Mouse (Mus musculus) liver, embryonic 16.5 days (tissue): Measurements from ENCODE around the gene A930004D18Rik. TPM values are rescaled to one million over a fixed set of nuclear protein-coding genes. Genes with fewer than 3 reads are reported as not detected.

Experiments
- ATAC-seq: fragments of 200-750 bp; cut with Nextera tagmentation; 2 replicates; pipeline ENCODE4 v1.8.0; 2017; ENCODE audit warnings: low read depth, mild to moderate bottlenecking, moderate number of reproducible peaks, moderate library complexity
- H3K27ac ChIP-seq: fragments of 300-500 bp; sonication (generic); 2 replicates; pipeline ENCODE4 v1.5.1; 2014; ENCODE audit warnings: mild to moderate bottlenecking, low read length
- H3K27me3 ChIP-seq: fragments of 300-500 bp; sonication (generic); 2 replicates; pipeline ENCODE4 v1.6.1; 2014; ENCODE audit warnings: low read depth, low read length, mixed read lengths; ENCODE audit not compliant: control insufficient read depth, insufficient read depth
- H3K36me3 ChIP-seq: fragments of 300-500 bp; sonication (generic); 2 replicates; pipeline ENCODE4 v1.6.1; 2014; ENCODE audit warnings: mild to moderate bottlenecking; ENCODE audit not compliant: control insufficient read depth, insufficient read depth
- H3K4me1 ChIP-seq: fragments of 300-500 bp; sonication (generic); 2 replicates; pipeline ENCODE4 v1.6.1; 2014; ENCODE audit warnings: low read depth, low read length, mixed read lengths; ENCODE audit not compliant: control insufficient read depth
- H3K4me2 ChIP-seq: fragments of 300-500 bp; sonication (generic); 2 replicates; pipeline ENCODE4 v1.6.1; 2014; ENCODE audit warnings: low read depth, low read length, mixed read lengths
- H3K4me3 ChIP-seq: fragments of 300-500 bp; sonication (generic); 2 replicates; pipeline ENCODE4 v1.5.1; 2014; ENCODE audit warnings: low read depth, mild to moderate bottlenecking, low read length
- H3K9ac ChIP-seq: fragments of 300-500 bp; sonication (generic); 2 replicates; pipeline ENCODE4 v1.6.1; 2014; ENCODE audit warnings: low read depth, low read length
- H3K9me3 ChIP-seq: fragments of 300-500 bp; sonication (generic); replicated peaks from 2 replicates; pipeline ENCODE4 v1.6.1; 2016; ENCODE audit warnings: low read length; ENCODE audit not compliant: control insufficient read depth
- WGBS: fragments of 180-500 bp; shearing (Covaris S2); extraction: QIAGEN DNeasy Blood & Tissue Kit; methylation state at CpG from one replicate; pipeline ENCODE4 v1.1.7; 2014; ENCODE audit not compliant: insufficient replicate concordance; 5-methylcytosine and 5-hydroxymethylcytosine counted together
- polyA plus RNA-seq: library from polyadenylated mRNA; unstranded; fragments of >200 nt; fragmentation: Nextera tagmentation; extraction: Ambion mirVana; gene quantifications from 2 replicates; pipeline ENCODE4 v1.2.1, GENCODE M21; 2015

The A930004D18Rik gene
- polyA plus RNA-seq, 1 experiment from 2014 or later, result 1.4 TPM

DNA sequence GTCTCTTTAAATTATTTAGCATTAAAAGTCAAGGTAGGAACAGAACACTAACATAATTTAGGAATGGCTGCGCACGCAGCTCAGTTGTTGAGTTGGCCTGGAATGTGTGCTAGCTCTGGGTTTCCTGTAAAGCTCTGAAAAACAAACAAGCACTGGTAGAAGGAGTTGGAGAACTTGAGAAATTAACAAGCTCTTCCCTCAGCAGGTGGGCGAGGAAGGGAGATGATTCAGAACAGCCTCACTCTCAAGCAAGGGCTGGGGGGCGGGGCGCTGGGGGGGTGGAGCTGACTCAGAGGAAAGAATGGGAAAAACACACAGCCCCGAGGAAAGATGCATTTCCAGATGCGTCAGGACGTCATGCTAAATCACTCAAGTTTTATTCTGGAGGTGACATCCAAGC lies 32.4 kb downstream of the A930004D18Rik start:
- Histone ChIP-seq H3K27ac (no peak overlapping the region), H3K4me2 (no peak overlapping the region), H3K27me3 (no peaks in the 10 kb centered on the region), H3K9ac (no peak overlapping the region), H3K4me1 (no peaks in the 10 kb centered on the region), H3K36me3 (no peaks in the 10 kb centered on the region), H3K4me3 (no peak overlapping the region), H3K9me3 (no peaks in the 10 kb centered on the region)
- WGBS, result 37% methylated on average over 8 of the region's 8 CpGs
- ATAC-seq, result no peak

DNA sequence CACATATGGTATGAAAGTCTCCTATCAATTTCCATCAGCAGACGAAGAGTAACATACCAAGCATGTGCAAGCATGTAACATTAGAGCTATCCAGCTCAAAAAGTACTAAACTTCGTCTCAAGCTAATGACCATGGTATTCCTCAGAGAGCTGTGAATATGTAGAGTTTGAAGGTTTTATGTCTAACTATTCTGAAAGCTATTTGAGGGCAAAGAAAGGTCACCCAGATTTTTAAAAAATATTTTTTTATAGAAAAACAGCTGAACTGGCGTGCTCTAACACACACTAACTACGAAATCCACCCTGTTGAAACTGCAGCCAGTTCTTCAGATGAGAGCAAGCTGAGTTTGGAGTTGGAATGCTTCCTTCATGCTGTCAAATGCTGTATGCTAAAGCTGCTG lies 33.3 kb downstream of the A930004D18Rik start:
- Histone ChIP-seq H3K27ac (no peak overlapping the region), H3K4me3 (no peak overlapping the region), H3K27me3 (no peaks in the 10 kb centered on the region), H3K4me1 (no peaks in the 10 kb centered on the region), H3K9me3 (no peaks in the 10 kb centered on the region), H3K36me3 (no peaks in the 10 kb centered on the region), H3K9ac (no peak overlapping the region), H3K4me2 (no peak overlapping the region)
- no peak for ATAC-seq
- 61% methylated on average over 4 of the region's 4 CpGs for WGBS

DNA sequence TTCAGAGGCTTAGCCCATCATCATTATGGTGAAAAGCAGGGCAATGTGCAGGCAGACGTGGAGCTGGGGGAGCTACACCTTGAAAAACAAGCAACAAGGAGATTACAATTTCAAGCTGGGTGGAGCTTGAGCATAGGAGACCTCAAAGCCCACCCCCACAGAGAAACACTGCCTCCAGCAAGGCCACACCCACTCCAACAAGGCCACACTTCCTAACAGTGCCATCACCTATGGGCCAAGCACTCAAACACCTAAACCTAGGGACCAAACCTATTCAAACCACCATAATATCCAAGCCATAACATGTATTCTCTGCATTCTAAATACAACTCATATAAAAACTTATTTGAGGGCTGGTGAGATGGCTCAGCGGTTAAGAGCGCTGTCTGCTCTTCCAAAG lies 35.2 kb downstream of the A930004D18Rik start:
- Histone ChIP-seq H3K36me3 (no peaks in the 10 kb centered on the region), H3K4me1 (no peaks in the 10 kb centered on the region), H3K27me3 (no peaks in the 10 kb centered on the region), H3K27ac (no peak overlapping the region), H3K9me3 (no peaks in the 10 kb centered on the region), H3K4me3 (no peak overlapping the region), H3K9ac (no peak overlapping the region), H3K4me2 (no peak overlapping the region)
- ATAC-seq, result no peak
- WGBS, result 67% methylated on average over 3 of the region's 3 CpGs

DNA sequence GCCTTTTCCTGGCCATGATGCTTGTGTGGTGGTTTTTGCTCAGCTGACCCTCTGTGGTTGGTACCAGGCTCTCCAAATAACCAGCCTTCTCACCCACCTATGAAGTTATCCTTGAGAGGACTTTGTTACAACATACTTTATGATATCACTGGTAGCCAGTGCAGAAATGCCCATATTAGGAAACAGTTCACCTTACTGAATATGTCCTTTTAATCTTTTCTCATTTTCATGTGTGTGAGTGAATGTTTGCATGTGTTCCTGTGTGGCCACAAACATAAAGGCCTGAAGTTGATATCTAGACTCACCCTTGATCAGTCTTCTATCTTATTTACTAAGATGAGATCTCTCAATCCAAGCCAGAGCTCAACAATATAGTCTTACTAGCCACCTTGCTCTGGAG lies 40.7 kb downstream of the A930004D18Rik start, which contains the start of gene H2al2a:
TSS of gene H2al2a (minus strand) at position 101 of the 400 bp plus-strand sequence.
- H3K4me3 ChIP-seq, result no peak within 1 kb of the TSS
- H3K27ac ChIP-seq, result no peak within 1 kb of the TSS
- no peaks in the 10 kb centered on the region for H3K9me3 ChIP-seq
- no peak within 1 kb of the TSS for H3K4me2 ChIP-seq
- no peak within 1 kb of the TSS for H3K9ac ChIP-seq
- no peak for ATAC-seq
- no peaks in the 10 kb centered on the region for H3K27me3 ChIP-seq
- no peaks in the 10 kb centered on the region for H3K36me3 ChIP-seq
- no peaks in the 10 kb centered on the region for H3K4me1 ChIP-seq

DNA sequence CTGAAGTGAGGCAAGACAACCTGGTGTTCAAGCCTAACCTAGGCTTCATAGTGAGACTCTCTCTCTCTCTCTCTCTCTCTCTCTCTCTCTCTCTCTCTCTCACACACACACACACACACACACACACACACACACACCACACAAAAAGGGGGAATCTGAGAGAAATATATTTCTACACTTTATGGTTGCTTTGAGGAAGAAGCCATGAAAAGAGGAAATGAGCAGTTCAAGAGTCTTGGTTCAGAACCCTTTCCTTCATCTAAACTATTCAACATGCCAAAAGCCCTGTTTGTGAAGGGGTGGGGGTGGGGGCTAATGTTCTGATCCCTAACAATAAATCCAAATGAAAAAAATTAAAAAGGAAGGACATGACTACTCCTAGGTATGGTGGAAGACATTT lies 48.0 kb downstream of the A930004D18Rik start:
- no peak overlapping the region for H3K9ac ChIP-seq
- H3K9me3 ChIP-seq, result no peaks in the 10 kb centered on the region
- H3K4me3 ChIP-seq, result no peak overlapping the region
- no peak overlapping the region for H3K4me2 ChIP-seq
- H3K27ac ChIP-seq, result no peak overlapping the region
- no peaks in the 10 kb centered on the region for H3K36me3 ChIP-seq
- H3K4me1 ChIP-seq, result no peaks in the 10 kb centered on the region
- H3K27me3 ChIP-seq, result no peaks in the 10 kb centered on the region
- no peak for ATAC-seq

DNA sequence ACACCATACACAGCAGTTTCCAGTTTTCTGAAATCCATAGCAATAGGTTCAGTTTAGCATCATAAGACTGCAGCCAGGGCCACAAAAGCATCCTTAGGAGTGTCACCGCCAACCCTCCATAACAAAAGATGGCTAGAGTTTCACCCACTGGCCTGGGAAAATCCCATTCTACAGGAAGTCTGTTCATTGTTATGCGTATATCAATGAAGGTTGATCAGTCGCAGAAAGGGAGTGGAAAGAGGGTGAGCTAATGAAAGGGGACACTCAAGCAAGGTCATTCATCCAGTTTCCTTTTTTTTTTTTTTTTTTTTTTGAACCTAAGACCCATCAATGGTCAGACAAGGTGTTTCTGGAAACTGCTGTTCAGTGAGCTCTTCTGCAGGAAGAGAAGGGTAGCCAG lies 48.4 kb downstream of the A930004D18Rik start:
- 69% methylated on average over 3 of the region's 3 CpGs for WGBS
- ATAC-seq, result no peak
- no peaks in the 10 kb centered on the region for H3K9me3 ChIP-seq
- no peak overlapping the region for H3K4me3 ChIP-seq
- no peak overlapping the region for H3K9ac ChIP-seq
- H3K27me3 ChIP-seq, result no peaks in the 10 kb centered on the region
- no peak overlapping the region for H3K27ac ChIP-seq
- no peak overlapping the region for H3K4me2 ChIP-seq
- H3K36me3 ChIP-seq, result no peaks in the 10 kb centered on the region
- no peaks in the 10 kb centered on the region for H3K4me1 ChIP-seq

DNA sequence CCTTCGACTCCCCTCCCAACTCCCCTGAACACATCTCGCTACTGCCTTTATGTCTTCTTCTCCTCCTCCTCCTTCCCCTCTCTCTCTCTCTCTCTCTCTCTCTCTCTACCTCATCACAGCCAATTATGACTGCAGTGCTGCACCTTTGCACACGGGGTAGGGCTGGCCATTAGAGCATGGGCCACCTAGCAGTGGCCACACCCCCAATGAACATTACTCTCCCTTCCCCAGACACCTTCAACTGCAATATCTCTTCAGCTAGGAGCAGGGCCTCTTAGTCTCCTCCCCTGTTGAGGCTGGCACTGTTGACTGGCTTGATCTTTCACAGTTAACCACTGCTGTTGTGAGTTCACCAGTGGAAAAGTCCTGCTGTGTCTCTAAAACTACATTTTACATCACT lies 50.8 kb downstream of the A930004D18Rik start:
- Histone ChIP-seq H3K4me1 (no peaks in the 10 kb centered on the region), H3K4me2 (no peak overlapping the region), H3K36me3 (no peaks in the 10 kb centered on the region), H3K4me3 (no peak overlapping the region), H3K27me3 (no peaks in the 10 kb centered on the region), H3K9ac (no peak overlapping the region), H3K9me3 (no peaks in the 10 kb centered on the region), H3K27ac (no peak overlapping the region)
- no peak for ATAC-seq
- WGBS, result 71% methylated on average over 3 of the region's 3 CpGs

DNA sequence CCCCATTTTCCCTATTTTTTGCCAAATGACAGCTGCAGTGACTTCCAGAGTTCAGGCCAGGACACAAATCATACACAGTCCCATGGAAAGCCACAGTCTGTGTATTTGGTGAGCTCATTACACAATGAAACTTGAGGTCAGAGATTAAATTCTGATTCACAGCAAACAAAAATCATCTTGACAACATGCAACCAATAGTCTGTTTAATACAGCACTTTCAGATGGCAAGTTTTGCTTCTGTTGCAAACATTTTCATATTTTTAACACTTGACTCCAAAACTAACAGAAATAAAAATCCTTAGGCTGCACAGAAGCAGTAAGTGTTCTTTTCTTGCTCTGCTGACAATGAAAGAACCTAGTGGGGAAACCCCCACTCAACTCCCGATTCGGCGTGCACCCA lies 52.8 kb downstream of the A930004D18Rik start:
- Histone ChIP-seq H3K9ac (no peak overlapping the region), H3K4me3 (no peak overlapping the region), H3K36me3 (no peaks in the 10 kb centered on the region), H3K9me3 (no peaks in the 10 kb centered on the region), H3K4me1 (no peaks in the 10 kb centered on the region), H3K27me3 (no peaks in the 10 kb centered on the region), H3K4me2 (no peak overlapping the region), H3K27ac (no peak overlapping the region)
- 81% methylated on average over 3 of the region's 3 CpGs for WGBS
- ATAC-seq, result no peak

DNA sequence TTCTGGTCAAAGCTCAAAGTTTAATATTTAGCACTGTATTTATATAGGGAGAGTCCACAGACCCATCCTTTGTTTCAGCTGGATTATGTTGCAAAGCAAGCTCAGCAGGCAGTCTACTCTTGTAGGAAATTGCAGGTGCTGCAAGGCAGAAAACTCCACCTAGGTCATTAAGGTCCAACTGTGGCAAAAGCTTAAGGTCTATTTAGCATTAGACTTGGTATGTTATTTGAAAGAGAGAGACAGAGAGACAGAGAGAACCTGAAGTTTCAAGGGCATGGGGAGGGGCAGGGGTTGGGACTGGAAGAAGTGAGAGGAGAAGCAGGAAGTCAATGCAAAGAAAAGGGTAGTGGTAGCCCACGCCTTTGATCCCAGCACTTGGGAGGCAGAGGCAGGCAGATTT lies 54.8 kb downstream of the A930004D18Rik start:
- Histone ChIP-seq H3K27ac (no peak overlapping the region), H3K9ac (no peak overlapping the region), H3K9me3 (no peaks in the 10 kb centered on the region), H3K4me1 (no peaks in the 10 kb centered on the region), H3K4me3 (no peak overlapping the region), H3K36me3 (no peaks in the 10 kb centered on the region), H3K27me3 (no peaks in the 10 kb centered on the region), H3K4me2 (no peak overlapping the region)
- no peak for ATAC-seq
- 57% methylated on average over 1 of the region's 1 CpGs for whole genome bisulfite sequencing

DNA sequence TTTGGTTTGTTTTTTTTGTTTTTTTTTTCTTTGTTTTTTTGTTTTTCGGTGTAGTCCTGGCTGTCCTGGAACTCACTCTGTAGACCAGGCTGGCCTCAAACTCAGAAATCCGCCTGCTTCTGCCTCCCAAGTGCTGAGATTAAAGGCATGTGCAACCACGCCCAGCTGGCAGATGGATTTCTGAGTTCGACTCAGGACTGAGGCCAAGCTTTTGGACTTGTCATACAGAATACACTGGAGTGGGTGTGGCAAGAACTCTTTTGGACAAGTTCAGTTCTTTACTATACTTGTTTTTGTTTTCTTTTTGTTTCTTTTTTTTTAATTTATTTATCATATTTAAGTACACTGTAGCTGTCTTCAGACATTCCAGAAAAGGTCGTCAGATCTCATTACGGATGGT lies 58.8 kb downstream of the A930004D18Rik start:
- H3K4me1 ChIP-seq, result no peaks in the 10 kb centered on the region
- no peaks in the 10 kb centered on the region for H3K9me3 ChIP-seq
- H3K36me3 ChIP-seq, result no peaks in the 10 kb centered on the region
- H3K9ac ChIP-seq, result no peak overlapping the region
- no peak overlapping the region for H3K27ac ChIP-seq
- WGBS, result 68% methylated on average over 6 of the region's 6 CpGs
- no peak overlapping the region for H3K4me3 ChIP-seq
- H3K4me2 ChIP-seq, result no peak overlapping the region
- ATAC-seq, result no peak
- no peaks in the 10 kb centered on the region for H3K27me3 ChIP-seq
